Mouse (Mus musculus): Measurements from ENCODE around the gene Zbp1.

Gene Zbp1

DNA sequence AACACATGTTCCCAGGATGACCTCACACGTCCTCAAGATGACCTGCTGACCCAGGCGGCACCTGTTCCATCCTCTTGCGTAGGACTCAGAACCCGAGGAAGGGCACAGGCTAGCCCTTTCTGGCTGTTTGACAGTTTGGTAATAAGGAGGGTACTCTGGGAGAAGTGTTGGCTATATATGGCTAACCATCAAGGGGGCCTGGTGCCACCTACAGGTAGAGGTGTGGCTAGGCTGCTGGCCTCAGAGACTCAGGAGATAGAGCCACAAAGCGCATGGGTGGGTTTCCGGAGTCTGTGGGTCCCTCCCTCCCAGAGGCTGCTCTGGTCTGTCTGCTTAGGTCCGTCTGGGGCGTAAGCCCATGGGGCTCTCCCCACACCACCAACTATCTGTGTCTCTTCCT lies 28.0 kb upstream of the Zbp1 start:
- no peak for DNase-seq

GRCm38 (mm10) chr2:173245258-173245657 lies 26.5 kb upstream of the Zbp1 start:
- DNase-seq = no peak

- no peak for DNase-seq
Measured at GRCm38 (mm10) chr2:173244108-173244507, 25.4 kb upstream of the Zbp1 start.

GRCm38 (mm10) chr2:173243616-173244015 lies 24.9 kb upstream of the Zbp1 start:
- no peak for DNase-seq

GRCm38 (mm10) chr2:173242874-173243273 lies 24.2 kb upstream of the Zbp1 start:
- no peak for DNase-seq

GRCm38 (mm10) chr2:173240738-173241137 lies 22.0 kb upstream of the Zbp1 start:
- DNase-seq = no peak

DNA sequence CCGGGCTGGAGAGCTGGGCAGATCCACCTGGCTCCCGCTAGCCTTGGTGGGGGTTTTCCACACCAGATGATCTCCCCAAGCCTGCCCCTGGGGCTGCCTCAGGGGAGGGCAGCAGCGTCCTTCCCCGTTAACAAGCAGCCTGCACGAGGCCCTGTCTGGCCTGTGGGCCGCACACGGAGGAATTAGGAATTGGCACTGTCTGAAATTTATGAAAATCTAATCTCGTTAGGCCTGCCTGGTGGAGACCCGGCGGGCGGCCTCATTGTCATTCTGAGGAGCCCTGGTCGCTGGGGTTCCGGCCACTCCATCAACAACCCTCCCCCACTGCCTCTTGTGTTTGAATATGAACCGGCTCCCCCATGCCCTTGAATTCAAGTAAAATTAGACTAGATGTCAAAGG lies 19.8 kb upstream of the Zbp1 start:
- no peak for DNase-seq

DNA sequence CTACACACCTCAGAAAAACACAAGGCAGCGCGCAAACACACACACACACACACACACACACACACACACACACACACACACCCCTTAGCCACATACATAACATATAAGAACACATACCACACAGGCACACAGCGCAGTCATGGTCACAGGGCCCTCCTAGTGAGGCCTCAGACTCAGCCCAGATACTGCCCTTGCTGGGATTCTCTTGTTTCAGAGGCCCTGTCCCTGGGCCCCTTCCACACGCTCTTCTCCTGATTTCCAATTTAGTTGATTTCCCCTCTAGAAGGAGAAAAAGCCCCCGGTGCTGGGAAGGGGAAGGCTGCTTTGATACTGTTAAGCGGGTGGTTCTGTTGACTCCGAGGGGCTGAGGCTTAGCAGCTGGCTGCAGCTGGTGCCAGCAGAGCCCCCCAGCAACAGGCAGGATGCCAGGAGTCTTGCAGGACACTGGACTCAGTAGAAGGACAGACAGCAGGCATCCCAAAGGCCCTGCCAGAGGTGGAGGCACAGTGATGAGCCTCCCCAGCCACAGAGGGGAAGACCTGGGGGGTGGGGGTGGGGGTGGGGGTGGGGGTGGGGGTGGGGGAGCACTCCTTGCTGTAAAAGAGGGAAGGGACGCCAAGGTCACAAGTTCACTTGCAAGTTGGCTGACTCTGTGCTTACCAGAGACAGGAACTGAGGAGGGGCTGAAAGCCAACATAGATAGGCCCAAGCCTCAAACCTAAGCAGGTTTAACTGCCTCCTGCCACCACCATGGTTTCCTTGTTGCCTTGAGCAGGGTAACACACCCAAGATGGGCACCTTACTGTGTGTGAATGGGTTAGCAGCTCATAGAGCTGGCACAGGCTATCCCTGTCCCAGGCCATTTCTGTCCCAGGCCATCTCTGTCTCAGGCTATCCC lies 17.0 kb upstream of the Zbp1 start:
- DNase-seq = no peak

DNA sequence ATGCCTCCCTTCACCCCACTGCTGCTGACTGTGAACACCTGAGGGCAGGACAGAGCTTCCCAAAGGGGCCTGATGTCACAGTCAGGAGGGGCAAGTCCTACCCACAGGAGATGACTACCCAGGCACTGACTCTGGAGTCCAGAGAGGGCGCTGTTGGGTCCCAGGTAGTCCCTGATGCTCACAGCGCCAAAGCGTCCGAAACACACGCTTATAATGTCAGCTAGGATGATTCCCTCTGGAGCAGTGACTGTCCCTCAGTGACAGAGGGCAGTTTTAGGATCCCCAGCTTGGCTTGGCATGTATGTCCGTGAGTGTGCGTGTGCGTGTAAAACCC lies 14.0 kb upstream of the Zbp1 start:
- DNase-seq = no peak

DNA sequence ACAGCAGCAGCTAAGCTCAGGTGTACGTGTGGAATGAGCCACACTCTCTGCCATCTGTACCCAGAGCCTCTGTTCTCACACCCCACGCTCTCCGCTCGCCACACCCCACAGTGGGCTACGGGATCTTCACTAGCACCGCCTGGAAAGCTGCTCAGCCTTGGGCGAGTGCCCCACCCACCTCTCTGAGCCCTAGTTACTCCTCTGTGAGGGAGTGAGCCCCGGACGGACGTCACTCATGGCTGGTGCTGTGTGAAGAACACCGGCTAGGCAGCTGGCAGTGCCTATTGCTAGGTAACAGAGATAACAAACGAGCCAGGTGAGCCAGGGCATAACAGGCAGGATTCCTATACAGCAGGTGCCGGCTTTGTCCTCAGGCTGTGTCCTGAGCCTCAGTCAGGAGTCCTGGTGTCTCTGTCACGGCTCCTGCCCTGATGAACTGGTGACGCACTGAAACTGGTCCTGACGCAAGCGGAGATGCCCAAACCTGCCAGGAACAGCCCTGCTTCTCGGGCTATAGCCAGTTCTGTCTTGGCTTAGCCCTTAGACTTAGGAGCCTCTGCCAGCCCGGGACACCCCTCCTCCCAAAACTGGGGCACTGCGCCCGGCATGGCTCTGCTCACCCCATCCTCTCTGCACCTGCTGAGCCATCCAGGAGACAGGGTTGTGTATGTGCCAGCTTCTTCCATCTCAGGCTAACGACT lies 13.5 kb upstream of the Zbp1 start:
- peak; percentile 23 for DNase-seq

GRCm38 (mm10) chr2:173229578-173230224 lies 11.0 kb upstream of the Zbp1 start:
- peak; percentile 93 for DNase-seq

- no peak for DNase-seq
Measured at GRCm38 (mm10) chr2:173228567-173228966, 9.8 kb upstream of the Zbp1 start.

GRCm38 (mm10) chr2:173226792-173227191 lies 8.1 kb upstream of the Zbp1 start:
- DNase-seq = no peak

DNA sequence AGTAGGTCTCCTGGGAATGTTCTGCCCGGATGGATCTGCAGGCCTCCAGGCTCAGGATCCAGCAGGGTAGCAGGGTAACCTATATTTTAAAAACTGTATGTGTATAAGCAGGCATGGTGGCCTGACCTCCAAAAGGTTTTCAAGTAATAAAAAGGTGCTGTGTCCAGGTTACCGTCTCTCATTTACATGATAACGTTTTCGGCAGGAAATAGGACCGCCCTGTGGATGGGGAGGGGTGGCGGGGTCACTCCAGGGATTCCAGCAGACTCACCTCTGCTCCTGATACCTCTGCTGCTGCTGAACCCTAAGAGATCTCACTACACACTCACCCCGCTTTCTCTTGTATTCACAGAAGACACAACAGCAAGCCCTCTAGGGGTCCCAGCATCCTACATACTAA lies 7.2 kb upstream of the Zbp1 start:
- no peak for DNase-seq

GRCm38 (mm10) chr2:173224832-173225231 lies 6.1 kb upstream of the Zbp1 start:
- DNase-seq = no peak

- no peak for DNase-seq
Measured at GRCm38 (mm10) chr2:173224097-173224496, 5.4 kb upstream of the Zbp1 start.

- no peak for DNase-seq
Measured at GRCm38 (mm10) chr2:173223496-173223895, 4.8 kb upstream of the Zbp1 start.

- no peak for DNase-seq
Measured at GRCm38 (mm10) chr2:173220754-173221153, 2.0 kb upstream of the Zbp1 start.

- DNase-seq = peak; percentile 50
Measured at GRCm38 (mm10) chr2:173219256-173219954, 682 bp upstream of the Zbp1 start.

DNA sequence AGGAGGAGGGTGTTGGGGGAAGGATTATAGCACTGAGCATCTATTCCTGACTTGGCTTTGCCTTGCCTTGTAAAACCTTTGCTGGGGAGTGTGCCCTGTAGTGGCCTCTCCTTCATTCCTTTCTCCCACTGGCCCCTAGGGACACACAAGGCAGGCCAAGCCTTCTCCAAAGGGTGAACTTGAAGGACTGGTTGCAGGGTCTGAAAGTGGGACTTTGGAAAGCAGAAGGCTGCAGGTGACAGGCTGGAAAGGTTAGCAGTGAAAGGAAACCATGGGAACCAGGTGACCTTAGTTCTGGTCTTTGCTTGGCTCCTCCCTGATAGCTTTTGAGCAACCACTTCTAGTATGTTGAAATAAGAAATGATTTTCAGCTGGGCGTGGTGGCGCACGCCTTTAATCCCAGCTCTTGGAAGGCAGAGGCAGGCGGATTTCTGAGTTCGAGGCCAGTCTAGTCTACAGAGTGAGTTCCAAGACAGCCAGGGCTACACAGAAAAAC lies 912 bp downstream of the Zbp1 start:
- peak; percentile 21 for DNase-seq

- DNase-seq = no peak
Measured at GRCm38 (mm10) chr2:173217246-173217645, 1.5 kb downstream of the Zbp1 start.

DNA sequence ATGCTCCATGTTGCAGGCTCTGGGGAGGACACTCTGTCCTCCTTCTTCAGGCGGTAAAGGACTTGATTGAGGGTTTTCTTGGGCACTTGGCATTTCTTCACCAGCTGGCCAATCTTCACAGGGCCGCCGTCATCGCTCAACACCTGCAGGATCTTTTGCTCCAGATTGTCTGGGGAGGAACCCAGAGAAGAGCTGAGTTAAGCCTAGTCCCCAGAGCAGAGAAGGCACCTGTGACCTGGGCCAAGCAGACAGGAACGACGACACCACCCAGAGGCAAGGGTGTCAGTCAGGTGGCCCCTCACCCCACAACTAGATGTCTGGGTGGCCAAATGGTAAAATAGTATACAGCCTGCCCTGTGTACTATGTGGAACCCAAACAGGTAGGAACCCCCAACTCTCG lies 1.9 kb downstream of the Zbp1 start:
- no peak for DNase-seq

DNA sequence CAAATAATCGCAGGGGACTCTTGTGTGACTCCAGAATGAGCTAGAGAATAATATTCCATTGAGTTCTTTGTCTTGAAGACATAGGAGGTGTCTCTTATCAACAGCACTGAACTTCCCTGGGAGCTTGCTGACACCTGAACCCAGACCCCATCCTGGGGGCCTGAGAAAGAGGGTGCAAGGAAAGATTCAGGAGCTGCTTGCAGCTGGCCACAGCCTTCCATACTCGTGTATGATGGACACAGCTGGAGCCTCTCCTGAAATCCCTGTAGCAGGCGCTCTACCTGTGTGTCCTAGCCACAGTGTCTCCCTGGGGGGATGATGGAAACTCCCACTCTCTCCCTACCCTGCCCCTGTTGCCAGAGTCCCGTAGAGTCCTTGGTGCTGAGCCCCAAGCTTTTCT lies 6.5 kb downstream of the Zbp1 start:
- DNase-seq = no peak
